Mouse (Mus musculus) lung, postnatal 14 days (tissue): ENCODE data around the gene Ampd3.

Experiments
- DNase-seq: peaks from one replicate; pipeline ENCODE4 v3.0.0; 2021

Ampd3 gene

GRCm38 (mm10) chr7:110804266-110804665, 36.3 kb downstream of the Ampd3 start:
- DNase-seq, result peak; percentile 56

- peak; percentile 35 for DNase-seq
These were observed 39.5 kb downstream of the Ampd3 start for GRCm38 (mm10) chr7:110807460-110808030.

- no peak for DNase-seq
These were observed 41.0 kb downstream of the Ampd3 start for GRCm38 (mm10) chr7:110808962-110809361.

- no peak for DNase-seq
These were observed 41.9 kb downstream of the Ampd3 start for GRCm38 (mm10) chr7:110809585-110810557.

GRCm38 (mm10) chr7:110810995-110811394, 43.0 kb downstream of the Ampd3 start:
- no peak for DNase-seq

GRCm38 (mm10) chr7:110811529-110811928, 43.5 kb downstream of the Ampd3 start:
- DNase-seq, result no peak

- DNase-seq, result no peak
These were observed 46.0 kb downstream of the Ampd3 start for GRCm38 (mm10) chr7:110813983-110814382.

- peak; percentile 68 for DNase-seq
These were observed 48.0 kb downstream of the Ampd3 start for GRCm38 (mm10) chr7:110816037-110816436.

- DNase-seq, result peak; percentile 55
These were observed 50.2 kb downstream of the Ampd3 start for GRCm38 (mm10) chr7:110818206-110818605.

GRCm38 (mm10) chr7:110818787-110819350, 50.9 kb downstream of the Ampd3 start:
- no peak for DNase-seq

GRCm38 (mm10) chr7:110821068-110821467, 53.1 kb downstream of the Ampd3 start:
- no peak for DNase-seq

- DNase-seq, result peak; percentile 51
These were observed 53.6 kb downstream of the Ampd3 start for GRCm38 (mm10) chr7:110821653-110822052.

- DNase-seq, result no peak
These were observed 54.0 kb downstream of the Ampd3 start for GRCm38 (mm10) chr7:110822055-110822454.

GRCm38 (mm10) chr7:110823076-110823475, 55.1 kb downstream of the Ampd3 start:
- no peak for DNase-seq

- no peak for DNase-seq
These were observed 55.6 kb downstream of the Ampd3 start for GRCm38 (mm10) chr7:110823593-110823992.

- no peak for DNase-seq
These were observed 56.3 kb downstream of the Ampd3 start for GRCm38 (mm10) chr7:110823995-110824953.

- DNase-seq, result no peak
These were observed 65.0 kb downstream of the Ampd3 start for GRCm38 (mm10) chr7:110833024-110833423.

- no peak for DNase-seq
These were observed 66.0 kb downstream of the Ampd3 start for GRCm38 (mm10) chr7:110834018-110834417.

GRCm38 (mm10) chr7:110834522-110834921, 66.5 kb downstream of the Ampd3 start:
- no peak for DNase-seq

- no peak for DNase-seq
These were observed 72.3 kb downstream of the Ampd3 start for GRCm38 (mm10) chr7:110840332-110840731.

- DNase-seq, result peak; percentile 94
These were observed 76.2 kb downstream of the Ampd3 start, which contains the start of gene Rnf141 for GRCm38 (mm10) chr7:110843916-110844874. Rnf141 (minus strand) TSS chr7:110844457.
